Mouse (Mus musculus) heart, adult 2 months (tissue): ENCODE data around the gene Fam219b.

ENCODE experiments used
- CTCF ChIP-seq: fragments of 200-600 bp; IDR thresholded peaks from 2 replicates; pipeline ENCODE4 v1.8.1; 2022; ENCODE audit warnings: antibody characterized with exemption, mild to moderate bottlenecking, moderate library complexity
- POLR2A ChIP-seq: fragments of 200-500 bp; IDR thresholded peaks from 2 replicates; pipeline ENCODE4 v1.6.1; 2011; ENCODE audit warnings: mild to moderate bottlenecking, low read depth, low read length, control low read depth; ENCODE audit not compliant: insufficient read depth

GRCm38 (mm10) chr9:57552139-57552887 is 15.0 kb downstream of the Fam219b start, which contains the start of gene Mpi:
- TF ChIP-seq POLR2A, result peak; percentile 88
- no peak for TF ChIP-seq CTCF
